Mouse (Mus musculus): ENCODE results near the gene Fus.
"Not testable (repeated sequence)": the region's sequence is repeated elsewhere in the genome, so short reads cannot be mapped to it uniquely, and the experiment has no call there.

Gene Fus

DNA sequence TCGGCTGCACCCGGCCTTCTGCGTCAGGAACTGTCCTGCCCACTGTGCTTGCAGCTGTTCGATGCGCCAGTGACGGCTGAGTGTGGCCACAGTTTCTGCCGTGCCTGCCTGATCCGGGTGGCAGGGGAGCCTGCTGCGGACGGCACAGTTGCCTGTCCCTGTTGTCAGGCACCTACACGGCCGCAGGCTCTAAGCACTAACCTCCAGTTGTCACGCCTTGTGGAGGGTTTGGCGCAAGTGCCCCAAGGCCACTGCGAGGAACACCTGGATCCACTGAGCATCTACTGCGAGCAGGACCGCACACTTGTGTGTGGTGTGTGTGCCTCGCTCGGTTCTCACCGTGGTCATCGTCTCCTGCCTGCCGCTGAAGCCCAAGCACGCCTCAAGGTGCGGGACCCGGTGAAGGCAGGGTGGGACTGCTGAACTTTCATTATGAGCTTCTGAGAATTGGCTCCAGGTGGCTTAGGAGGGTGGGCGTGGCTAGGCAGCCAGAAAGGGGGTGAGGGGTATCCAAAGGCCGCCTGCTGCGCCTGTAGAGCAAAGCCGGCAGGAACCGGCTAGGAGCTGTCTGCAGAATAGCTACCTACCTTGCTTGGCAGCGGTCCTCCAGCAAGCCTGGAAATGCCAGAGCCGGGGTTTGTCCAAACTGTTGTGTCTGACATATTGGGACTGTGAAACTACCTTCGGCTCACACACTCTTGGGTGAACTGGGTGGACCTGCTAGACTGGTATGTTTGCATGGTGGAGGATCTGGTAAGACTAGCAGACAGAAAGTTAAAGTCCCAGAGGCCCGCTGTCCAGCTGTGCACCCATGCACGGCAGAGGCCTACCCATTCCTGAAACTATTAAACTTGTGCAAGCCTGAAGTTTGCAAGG is 37.5 kb downstream of the Fus start:
- DNase-seq (ENCODE audit: extremely low spot score): peak; percentile 20

DNA sequence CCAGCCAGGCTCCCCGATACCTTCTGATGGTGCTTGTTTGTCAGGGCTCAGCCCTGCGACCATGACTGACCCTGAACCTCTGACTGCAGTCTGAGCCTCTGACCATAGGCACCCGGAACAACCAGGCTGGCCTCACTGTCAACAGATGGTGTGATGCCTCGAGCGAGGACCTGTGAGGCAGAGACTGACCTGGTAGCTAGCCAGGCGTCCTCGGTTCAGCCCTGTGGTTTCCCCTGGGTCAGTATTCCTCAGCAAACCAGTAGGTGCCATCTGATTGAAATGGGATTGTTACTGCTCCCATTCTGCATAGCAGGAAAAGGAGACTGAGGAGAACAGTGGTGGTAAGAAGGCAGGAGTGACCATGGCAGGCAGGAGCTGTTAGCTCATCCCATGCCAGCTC is 38.9 kb downstream of the Fus start:
- no peak for DNase-seq (ENCODE audit: extremely low spot score)

DNA sequence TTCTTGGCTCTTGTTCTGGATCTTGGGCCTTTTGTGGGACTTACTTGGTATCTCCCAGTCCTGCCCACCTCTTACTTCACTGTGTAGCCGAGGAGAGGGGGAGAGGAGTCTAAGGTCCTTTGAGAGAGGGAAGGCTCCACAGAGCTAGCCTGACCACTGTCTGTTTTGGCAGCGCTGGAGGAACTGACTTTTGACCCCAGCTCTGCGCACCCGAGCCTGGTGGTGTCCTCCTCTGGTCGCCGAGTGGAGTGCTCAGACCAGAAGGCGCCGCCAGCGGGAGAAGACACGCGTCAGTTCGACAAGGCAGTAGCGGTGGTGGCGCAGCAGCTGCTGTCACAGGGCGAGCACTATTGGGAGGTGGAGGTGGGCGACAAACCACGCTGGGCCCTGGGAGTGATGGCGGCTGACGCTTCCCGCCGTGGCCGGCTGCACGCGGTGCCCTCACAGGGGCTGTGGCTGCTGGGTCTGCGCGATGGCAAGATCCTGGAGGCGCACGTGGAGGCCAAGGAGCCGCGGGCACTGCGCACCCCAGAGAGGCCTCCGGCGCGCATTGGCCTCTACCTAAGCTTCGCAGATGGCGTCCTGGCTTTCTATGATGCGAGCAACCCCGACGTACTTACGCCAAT is 42.6 kb downstream of the Fus start:
- peak; percentile 24 for DNase-seq (ENCODE audit: extremely low spot score)

DNA sequence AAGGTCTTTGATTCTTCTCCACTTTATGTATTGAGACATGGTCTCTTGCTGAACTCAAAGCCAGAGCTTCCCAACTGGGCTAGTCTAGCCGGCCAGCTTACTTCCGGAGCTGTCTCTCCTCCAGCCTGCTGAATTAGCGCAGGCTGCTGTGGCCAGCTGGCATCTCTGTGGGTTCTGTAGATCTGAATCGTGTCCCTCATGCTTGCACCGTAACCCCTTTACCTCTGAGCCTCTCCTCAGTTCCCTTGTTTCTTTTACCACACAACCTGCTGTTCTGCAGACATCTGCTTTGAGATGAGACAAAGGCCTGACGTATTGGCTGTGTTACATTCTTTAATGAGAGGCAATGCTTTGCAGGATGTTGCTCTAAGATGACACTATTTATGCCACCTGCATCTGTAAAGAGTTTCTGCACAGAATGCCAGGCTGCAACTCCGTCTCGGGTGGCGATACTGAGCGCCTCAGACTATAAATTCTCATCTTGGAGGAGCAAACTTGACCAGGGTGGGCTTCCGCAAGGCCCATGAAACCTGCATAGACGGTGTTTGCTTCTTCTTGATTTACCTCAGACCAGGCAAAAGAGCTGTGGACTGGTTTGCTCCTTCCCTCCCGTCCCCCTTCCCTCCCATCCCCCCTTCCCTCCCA is 45.0 kb downstream of the Fus start:
- DNase-seq (ENCODE audit: extremely low spot score): no peak

DNA sequence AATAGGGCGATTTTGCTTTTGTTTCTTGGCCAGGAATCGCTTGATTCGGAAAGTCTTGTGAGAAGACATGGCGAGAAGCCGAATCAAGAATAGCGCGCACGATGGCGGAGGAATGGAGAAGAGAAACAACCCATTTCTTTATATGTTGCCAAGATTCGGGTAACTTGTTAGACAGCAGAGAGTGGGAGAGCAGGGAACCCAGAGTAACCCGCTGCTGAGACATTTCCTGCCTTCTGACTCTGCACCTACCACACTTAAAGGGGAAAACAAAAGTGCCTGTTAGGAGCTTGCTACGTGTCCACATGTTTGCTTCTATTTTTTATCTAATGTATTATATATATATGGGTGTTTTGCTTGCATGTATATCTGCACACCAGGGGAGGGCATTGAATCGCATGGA is 45.9 kb downstream of the Fus start:
- no peak for DNase-seq (ENCODE audit: extremely low spot score)

DNA sequence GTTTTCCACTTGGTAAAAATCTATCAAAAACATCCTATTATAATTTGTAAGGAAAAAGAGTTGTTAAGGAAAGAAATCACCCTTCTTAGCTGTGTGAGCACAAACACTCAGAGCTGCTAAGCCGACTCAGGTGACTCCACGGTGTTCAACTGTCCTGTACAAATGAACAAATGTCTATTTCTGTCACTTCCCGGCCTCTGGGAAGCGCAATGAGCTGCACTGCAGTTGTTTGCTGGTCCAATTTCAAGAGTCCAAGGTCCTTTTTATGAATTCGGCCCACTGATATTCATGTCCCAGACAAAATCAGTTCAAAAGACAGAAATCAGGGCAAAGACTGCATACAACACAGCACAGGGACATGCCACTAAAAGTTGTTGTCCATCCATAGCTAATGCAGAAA is 48.9 kb downstream of the Fus start:
- not testable (repeated sequence) for DNase-seq (ENCODE audit: extremely low spot score)

DNA sequence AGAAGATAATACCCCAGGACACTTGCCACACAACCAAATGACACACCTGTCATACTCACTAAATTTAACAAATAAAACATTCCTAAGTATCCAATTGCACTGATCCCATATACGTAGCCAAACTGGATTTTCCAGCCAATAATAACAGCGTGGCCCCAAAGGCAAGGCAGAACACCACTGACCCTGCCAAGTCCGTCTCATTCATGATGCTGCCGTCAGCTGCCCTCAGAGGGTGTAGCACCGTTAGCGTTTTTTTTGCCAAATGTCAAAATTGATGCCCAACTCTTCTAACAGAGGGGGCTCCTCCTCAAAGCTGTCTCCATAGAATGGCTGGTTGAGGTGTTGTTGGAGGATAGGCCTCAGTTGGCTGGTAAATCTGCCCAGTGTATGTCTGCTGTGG is 49.4 kb downstream of the Fus start:
- DNase-seq (ENCODE audit: extremely low spot score): no peak

DNA sequence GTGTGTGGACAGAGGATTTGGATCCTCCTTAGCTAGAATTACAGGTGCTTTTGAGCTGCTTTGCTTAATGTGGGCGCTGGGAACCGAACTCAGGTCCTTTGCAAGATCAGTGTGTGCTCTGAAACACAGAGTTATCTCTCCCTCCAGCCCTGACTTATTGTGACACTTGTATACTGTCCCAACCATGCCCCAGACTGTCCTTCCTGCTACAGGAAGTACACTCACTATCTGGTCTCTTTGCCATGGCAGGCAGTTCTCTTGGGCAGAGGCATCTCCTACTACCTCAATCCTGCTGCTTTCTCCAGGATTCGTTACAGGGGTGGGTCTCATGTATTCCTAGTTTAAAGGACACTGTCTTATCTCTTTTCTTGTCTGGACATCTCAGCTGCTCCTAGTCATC is 51.0 kb downstream of the Fus start:
- DNase-seq (ENCODE audit: extremely low spot score): no peak

DNA sequence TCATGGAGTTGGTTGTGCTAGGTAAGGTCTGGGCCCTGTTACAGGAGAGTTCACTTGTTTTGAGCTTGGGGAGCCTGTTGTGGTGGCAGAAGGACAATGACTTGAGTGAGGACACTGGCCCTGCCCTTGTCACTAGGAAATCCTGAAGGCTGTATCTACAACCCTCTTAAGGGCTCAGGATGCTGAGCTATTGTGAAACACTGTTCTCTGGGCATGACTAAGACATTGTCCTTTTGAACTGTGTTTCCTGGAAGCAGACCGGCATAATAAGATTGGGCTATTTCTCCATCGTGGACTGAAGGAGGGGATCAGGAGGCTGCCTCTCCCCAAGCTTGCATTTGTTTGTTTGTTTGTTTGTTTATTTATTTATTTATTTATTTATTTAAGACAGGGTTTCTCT is 51.9 kb downstream of the Fus start:
- no peak for DNase-seq (ENCODE audit: extremely low spot score)

DNA sequence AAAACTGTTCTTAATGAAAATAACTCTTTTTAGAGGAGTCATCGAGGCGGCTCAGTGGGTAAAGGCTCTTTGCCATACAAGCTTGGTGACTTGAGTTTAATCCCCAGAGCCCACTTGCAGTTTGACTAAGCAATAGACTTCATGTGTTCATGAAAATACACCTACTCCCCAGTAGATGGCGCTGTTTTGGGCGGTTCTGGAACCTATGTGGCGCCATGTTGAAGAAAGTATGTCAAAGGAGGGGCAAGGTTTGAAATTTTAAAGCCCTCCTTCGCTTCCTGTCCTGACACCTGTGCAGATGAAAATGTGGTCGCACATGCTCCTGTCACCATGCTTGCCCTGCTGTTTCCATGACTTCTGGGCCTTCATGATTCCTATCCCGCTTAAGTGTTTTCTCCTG is 55.7 kb downstream of the Fus start:
- DNase-seq (ENCODE audit: extremely low spot score): no peak

DNA sequence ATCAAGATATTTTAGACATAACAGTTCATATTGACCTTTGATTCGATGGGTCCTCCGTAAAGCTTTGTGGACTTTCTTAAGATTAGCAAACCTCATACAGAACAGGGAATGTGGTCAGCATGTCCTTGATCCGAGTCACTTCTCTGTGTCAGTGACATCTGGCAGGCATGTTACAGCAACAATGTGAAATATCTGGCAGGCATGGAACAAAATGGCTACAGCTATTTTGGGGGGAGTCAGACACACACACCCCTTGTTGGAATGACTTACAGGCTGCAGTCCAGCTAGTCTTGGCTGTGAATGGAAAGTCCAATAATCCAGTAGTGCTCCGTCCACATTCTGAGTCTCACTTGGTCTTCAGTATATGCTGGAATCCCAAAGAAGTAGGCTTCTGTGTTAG is 56.3 kb downstream of the Fus start:
- no peak for DNase-seq (ENCODE audit: extremely low spot score)

DNA sequence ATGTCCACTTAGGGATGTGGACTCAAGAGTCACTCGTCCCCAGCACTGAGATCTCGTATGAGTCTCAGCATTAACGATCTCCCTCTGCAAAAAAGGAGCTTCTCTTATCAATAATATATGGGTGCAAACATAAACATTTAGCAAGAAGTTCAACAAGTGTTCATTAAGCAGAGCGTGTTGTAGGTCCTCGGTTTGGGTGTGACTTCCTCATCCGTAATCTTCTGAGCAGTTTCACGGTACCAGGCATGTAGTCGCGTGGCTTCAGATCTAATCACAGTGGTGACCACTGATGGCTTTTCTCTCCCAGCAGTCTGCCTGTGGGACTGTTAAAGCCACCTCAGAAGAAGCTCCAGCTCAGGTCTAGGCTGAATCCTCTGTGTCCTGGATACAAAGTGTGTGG is 57.1 kb downstream of the Fus start:
- DNase-seq (ENCODE audit: extremely low spot score): no peak

DNA sequence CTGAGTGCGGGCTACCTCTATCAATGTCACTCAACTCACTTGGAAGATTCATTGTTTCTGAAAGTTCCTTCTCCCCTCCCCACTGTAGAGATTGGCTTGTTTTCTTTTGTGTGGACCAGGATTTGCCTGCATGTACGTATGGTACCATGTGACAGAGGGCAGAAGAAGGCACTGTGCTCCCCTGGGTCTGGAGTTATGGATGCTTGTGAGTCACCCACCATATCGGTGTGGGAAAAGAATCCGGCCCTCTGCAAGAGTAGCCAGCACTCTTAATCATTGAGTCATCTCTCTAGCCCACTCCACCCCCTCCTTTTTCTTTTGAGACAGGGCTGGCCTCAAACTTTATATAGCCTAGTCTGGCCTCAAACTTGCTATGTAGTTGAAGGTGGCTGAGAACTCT is 57.7 kb downstream of the Fus start:
- DNase-seq (ENCODE audit: extremely low spot score): no peak

DNA sequence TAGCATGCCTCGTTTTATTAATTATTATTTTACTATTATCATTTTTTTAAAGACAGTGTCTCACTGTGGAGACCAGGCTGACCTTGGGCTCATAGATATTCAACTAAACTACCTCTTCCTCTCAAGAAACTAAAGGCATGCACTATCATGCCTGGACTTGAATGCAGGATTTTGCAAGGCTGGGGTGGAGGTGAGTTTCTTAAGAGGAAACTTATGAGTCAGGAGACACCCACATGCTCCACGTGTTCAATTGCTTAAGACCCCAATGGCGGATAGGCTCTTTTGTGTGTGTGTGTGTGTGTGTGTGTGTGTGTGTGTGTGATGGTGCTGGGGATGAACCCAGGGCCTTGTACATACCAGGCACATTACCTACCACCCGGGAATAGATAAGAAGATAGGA is 58.1 kb downstream of the Fus start:
- no peak for DNase-seq (ENCODE audit: extremely low spot score)

DNA sequence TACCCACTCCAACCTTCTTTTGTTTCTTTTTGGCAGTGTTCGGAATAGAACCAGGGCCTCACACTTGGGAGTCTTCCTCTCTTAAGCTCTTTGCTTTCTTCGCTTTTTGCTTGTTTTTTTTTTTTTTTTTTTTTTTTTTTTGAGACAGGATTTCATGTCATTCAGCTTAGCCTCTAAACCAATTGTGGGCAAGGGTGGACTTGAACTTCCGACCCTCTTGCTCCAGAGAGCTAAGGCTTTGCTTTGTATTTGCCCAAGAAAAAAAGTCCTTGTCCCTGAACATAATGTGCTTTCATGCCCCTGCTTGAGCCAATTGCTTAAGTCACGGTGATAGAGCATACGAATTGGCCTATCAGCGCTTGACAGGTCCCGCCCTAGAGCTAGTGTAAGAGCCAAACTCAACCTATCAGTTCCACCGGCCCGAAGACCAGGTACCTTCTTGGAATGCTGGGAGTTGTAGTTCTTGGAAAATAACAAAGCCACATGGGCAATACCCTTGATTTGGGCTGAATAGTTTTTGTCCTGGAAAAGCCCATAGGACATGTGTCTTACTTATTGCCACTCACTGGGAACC is 64.2 kb downstream of the Fus start:
- DNase-seq (ENCODE audit: extremely low spot score): peak; percentile 31

DNA sequence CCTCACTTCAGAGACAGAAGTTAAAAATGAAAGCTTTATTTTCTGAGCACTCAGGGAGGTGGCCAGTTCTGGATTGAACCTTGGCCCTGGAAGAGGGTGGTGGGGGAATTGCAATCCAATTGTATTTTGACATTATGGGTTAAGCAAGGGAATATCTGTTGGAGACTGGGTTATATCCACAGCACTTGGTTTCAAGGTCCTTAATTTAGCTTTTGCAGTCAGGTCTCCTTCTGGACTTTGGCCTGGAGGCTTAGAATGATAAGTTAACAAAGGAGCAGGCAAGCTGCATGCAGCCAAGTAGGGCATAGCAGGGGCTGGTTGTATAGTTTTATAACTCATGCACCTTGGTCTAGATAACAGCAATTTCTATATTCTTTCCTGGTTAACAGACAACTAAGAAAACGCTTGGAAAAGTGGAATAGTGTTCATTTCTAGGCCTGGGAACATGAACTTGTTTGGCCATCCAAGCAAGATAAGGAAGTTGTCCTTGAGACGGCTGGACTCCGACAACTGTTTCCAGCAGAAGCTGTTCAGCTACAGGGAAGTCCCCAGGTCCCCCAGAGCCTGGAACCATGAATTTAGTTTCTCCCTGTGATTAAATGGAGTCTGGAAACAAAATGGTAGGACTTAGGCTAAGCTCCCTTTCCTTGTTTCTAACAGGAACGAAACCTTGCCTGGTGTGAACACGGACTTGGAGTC is 65.2 kb downstream of the Fus start:
- DNase-seq (ENCODE audit: extremely low spot score): no peak

DNA sequence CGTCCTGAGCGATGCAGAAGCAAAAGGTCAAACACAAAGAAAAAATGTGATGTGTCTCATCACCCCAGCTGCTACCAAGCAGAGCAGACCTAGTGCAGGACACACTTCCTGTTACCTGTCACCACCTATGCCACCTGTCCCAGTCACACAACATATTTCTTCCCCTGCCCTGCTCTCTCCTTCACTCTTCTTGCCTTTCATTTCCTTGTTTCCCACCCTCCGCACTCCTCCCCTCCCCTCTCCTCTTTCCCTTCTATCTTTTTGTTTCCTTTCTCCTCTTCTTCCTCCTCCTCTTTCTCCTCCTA is 65.7 kb downstream of the Fus start:
- DNase-seq (ENCODE audit: extremely low spot score): no peak

DNA sequence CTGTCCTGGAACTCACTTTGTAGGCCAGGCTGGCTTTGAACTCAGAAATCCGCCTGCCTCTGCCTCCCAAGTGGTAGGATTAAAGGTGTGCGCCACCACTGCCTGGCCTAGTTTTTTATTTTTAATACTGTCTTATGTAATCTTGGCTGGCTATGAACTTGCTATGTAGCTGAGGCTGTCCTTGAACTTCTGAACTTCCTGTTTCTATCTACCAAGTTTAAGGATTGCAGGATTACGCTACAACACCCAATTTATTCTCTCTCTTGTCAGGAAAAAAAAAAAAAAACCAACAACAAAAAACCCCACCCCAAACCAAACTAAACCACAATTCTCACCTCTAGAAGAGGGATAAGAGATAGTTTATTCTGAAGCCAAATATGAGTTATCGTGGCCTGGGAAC is 66.4 kb downstream of the Fus start:
- DNase-seq (ENCODE audit: extremely low spot score): no peak
